Mouse (Mus musculus) liver, embryonic 12.5 days (tissue): ENCODE data around the gene Hikeshi. TPM values are rescaled to one million over a fixed set of nuclear protein-coding genes. Genes with fewer than 3 reads are reported as not detected.

ENCODE experiments used
- ATAC-seq: fragments of 200-750 bp; cut with Nextera tagmentation; 2 replicates; pipeline ENCODE4 v1.8.0; 2017; ENCODE audit warnings: moderate number of reproducible peaks, mild to moderate bottlenecking, moderate library complexity
- H3K27ac ChIP-seq: fragments of 300-500 bp; sonication (generic); 2 replicates; pipeline ENCODE4 v1.5.1; 2016; ENCODE audit warnings: mild to moderate bottlenecking
- H3K27me3 ChIP-seq: fragments of 300-500 bp; sonication (generic); replicated peaks from 2 replicates; pipeline ENCODE4 v1.6.1; 2016; ENCODE audit warnings: mild to moderate bottlenecking, moderate library complexity
- H3K36me3 ChIP-seq: fragments of 300-500 bp; sonication (generic); 2 replicates; pipeline ENCODE4 v1.6.1; 2016; ENCODE audit warnings: mild to moderate bottlenecking, moderate library complexity
- H3K4me1 ChIP-seq: fragments of 300-500 bp; sonication (generic); 2 replicates; pipeline ENCODE4 v1.6.1; 2016
- H3K4me2 ChIP-seq: fragments of 300-500 bp; sonication (generic); 2 replicates; pipeline ENCODE4 v1.6.1; 2016; ENCODE audit warnings: mild to moderate bottlenecking, moderate library complexity
- H3K4me3 ChIP-seq: fragments of 300-500 bp; sonication (generic); 2 replicates; pipeline ENCODE4 v1.5.1; 2016; ENCODE audit warnings: mild to moderate bottlenecking, moderate library complexity
- H3K9ac ChIP-seq: fragments of 300-500 bp; sonication (generic); 2 replicates; pipeline ENCODE4 v1.6.1; 2016; ENCODE audit warnings: mild to moderate bottlenecking, moderate library complexity
- H3K9me3 ChIP-seq: fragments of 300-500 bp; sonication (generic); replicated peaks from 2 replicates; pipeline ENCODE4 v1.6.1; 2016; ENCODE audit warnings: mild to moderate bottlenecking, moderate library complexity
- WGBS: fragments of 180-500 bp; shearing (Covaris S2); methylation state at CpG from one replicate; pipeline ENCODE4 v1.1.7; 2016; ENCODE audit not compliant: insufficient replicate concordance; 5-methylcytosine and 5-hydroxymethylcytosine counted together
- polyA plus RNA-seq: library from polyadenylated mRNA; unstranded; fragments of >200 nt; fragmentation: Nextera tagmentation; extraction: Ambion mirVana; gene quantifications from 2 replicates; pipeline ENCODE4 v1.2.1, GENCODE M21; 2016

Hikeshi gene
- polyA plus RNA-seq = 92.6 and 94.9 TPM in 2 replicates

DNA sequence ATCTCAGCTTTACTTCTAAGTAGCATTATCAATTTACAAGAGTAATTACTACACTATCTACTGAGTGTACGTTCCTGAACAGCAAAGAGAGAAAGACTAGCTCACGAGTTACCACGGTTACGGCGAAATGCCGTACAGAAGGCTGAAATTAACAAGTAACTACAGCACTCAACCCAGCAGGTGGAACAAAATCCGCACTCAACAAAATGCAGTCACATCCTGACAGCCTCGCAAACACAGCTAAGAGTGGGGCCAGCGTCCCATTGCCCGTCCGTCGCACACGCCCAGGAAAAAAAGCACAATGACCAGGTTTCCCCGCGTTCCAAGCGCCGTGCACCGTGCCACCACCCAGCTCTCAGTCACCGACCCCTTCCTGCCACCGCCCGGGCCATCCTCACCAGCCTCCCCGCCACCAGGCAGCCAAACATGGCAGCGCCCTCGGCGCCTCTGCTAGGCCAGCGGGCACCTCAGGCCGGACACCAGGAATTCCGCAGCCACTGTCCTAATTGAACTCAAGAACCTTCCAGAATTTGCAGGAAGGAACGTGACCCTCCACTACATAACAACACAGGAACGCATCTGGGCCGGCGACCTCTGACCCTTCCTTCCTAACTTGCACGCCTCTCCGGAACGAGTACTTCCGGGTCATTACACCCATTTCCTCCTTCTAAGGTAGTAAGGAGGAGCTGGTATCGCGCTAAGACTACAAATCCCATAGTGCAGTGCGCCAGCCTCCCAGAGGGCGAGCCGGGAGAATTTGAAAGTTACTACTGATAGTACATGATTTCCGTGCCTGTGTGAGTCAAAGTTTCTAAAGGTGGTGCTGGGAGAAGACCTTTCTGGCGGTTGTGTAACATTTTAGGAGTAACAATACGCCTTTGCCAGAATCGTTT lies at the start of gene Hikeshi:
Hikeshi (minus strand) TSS at position 634 of the 893 bp plus-strand sequence.
- Histone ChIP-seq H3K27ac (peak within 1 kb of the TSS; percentile 78), H3K36me3 (no peaks in the 10 kb centered on the region), H3K9me3 (no peaks in the 10 kb centered on the region), H3K4me2 (peak within 1 kb of the TSS; percentile 72), H3K4me1 (peaks cover 19% of the 10 kb centered on the region), H3K4me3 (peak within 1 kb of the TSS; percentile 86), H3K27me3 (no peaks in the 10 kb centered on the region), H3K9ac (peak within 1 kb of the TSS; percentile 79)
- peak; percentile 99 for ATAC-seq
- WGBS = under 1% methylated on average over 45 of the region's 45 CpGs

DNA sequence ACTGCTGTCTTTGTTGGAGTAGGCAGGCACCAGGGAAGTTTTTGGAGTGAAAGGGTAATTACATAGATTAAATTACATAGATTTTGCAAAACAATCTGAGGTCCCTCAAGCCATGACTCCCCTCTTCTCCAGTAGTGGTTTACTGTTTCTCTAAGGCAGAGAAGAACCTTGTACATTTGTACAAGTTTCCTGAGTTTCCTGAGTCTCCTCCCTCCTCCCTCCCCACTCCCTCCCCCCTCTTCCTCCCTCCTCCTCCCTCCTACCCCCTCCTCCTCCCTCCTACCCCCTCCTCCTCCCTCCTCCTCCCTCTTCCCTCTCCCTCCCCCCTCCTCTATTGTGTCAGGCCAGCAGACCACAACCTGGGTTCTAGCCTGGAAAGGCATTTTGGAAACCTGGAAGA lies 43.4 kb upstream of the Hikeshi start:
- no peaks in the 10 kb centered on the region for H3K9me3 ChIP-seq
- H3K27ac ChIP-seq = no peak overlapping the region
- H3K4me3 ChIP-seq = no peak overlapping the region
- ATAC-seq = no peak
- H3K4me2 ChIP-seq = no peak overlapping the region
- H3K27me3 ChIP-seq = no peaks in the 10 kb centered on the region
- H3K4me1 ChIP-seq = peaks cover 20% of the 10 kb centered on the region
- H3K36me3 ChIP-seq = no peaks in the 10 kb centered on the region
- no peak overlapping the region for H3K9ac ChIP-seq

DNA sequence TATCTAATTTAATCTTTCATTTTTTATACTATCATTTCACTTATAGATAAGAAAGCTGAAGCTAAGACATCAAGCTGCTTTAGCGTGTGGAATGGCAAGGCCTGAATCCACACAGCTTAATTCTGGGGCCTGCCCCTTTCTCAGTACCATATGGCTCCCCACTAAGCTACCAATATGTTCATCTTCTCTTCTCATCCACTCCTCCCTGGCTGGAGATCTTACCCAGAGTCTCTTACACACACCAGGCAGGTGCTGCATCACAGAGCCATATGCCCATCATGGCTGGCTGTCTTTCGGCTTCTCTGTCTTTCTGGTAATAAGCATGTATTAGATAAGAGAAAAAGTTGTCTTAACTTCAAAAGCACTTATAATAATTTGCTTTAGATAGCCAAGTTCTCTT lies 42.4 kb upstream of the Hikeshi start:
- WGBS = 78% methylated on average over 2 of the region's 2 CpGs
- Histone ChIP-seq H3K4me3 (no peak overlapping the region), H3K4me2 (no peak overlapping the region), H3K27me3 (no peaks in the 10 kb centered on the region), H3K4me1 (peaks cover 28% of the 10 kb centered on the region), H3K9me3 (no peaks in the 10 kb centered on the region), H3K27ac (no peak overlapping the region), H3K9ac (no peak overlapping the region), H3K36me3 (no peaks in the 10 kb centered on the region)
- no peak for ATAC-seq

DNA sequence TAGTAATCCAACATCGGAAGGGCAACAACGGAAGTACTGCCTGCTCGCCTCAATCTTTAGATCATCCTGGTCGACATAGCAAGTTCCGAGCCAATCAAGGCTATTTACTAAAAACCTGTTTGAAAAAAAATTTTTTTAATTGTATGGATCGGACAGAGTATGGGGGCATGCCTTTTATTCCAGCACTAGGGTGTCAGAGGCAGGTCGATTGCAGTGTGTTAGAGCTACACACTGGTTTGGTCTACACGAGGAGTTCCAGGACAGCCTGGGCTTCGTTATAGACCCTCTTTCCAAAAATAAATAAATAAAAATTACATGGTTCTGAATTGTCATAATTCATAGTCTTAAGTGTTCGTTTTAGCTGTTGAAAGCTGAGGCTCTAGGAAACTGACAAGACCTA lies 40.6 kb upstream of the Hikeshi start:
- H3K9me3 ChIP-seq = no peaks in the 10 kb centered on the region
- peak overlapping the region; percentile 97 for H3K9ac ChIP-seq
- H3K4me2 ChIP-seq = peak overlapping the region; percentile 76
- H3K36me3 ChIP-seq = peaks cover 10% of the 10 kb centered on the region
- ATAC-seq = 0 out of 2 replicates have a peak, but pooled peaks have one; percentile 2
- H3K4me3 ChIP-seq = peak overlapping the region; percentile 96
- 10% methylated on average over 10 of the region's 10 CpGs for WGBS
- no peaks in the 10 kb centered on the region for H3K27me3 ChIP-seq
- peak overlapping the region; percentile 99 for H3K27ac ChIP-seq
- peaks cover 37% of the 10 kb centered on the region for H3K4me1 ChIP-seq

DNA sequence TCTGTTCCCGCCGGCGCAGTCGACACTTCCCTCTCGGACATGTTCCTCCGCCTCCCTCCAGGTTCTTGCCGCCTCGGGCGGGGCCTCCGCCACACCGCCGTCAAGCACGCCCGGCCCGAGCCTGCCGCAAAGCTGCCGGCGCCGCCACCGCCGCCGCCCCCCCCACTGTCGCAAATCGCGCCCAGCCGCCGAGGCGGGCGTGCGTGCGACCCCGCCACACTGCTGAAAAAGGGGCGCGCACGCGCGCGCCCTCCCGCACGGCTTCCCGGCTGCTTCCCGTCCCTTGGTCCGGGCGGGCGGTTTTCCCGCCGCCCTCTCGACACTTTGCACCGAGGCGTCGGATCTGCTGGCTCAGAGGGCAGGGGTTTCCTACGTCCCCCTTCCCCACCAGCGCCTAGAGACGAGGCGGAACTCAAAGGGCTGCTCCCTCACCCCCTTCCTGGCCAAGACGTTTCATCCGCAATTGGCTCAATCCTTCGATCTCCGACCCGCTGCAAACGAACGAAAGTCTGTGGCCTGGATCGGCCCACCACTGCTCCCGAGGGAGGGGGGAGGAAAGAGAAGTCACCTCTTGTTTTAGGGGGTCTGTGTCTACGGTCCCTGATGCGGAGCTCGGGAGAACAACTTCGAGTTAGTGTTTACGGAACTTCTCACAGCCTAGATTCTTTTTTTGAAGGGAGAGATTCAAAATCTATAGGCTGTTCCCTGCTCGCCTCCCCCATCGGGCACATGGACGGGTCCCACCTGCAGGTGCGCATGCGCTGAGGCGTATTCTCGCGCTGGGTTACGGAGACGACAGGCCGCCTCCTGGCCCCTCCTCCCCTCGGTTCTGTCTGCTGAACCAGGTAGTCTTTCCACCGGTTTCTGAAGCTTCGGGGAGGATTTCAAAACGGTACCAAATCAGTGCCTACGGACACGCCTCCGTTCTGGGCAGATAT lies 39.8 kb upstream of the Hikeshi start, which contains the start of gene Eed:
Eed (minus strand) TSS at position 499 of the 938 bp plus-strand sequence.
- no peaks in the 10 kb centered on the region for H3K9me3 ChIP-seq
- peaks cover 17% of the 10 kb centered on the region for H3K36me3 ChIP-seq
- H3K9ac ChIP-seq = peak within 1 kb of the TSS; percentile 97
- peak; percentile 85 for ATAC-seq
- peak within 1 kb of the TSS; percentile 76 for H3K4me2 ChIP-seq
- under 1% methylated on average over 87 of the region's 87 CpGs for WGBS
- H3K27ac ChIP-seq = peak within 1 kb of the TSS; percentile 99
- H3K4me1 ChIP-seq = peaks cover 32% of the 10 kb centered on the region
- peak within 1 kb of the TSS; percentile 96 for H3K4me3 ChIP-seq
- no peaks in the 10 kb centered on the region for H3K27me3 ChIP-seq

DNA sequence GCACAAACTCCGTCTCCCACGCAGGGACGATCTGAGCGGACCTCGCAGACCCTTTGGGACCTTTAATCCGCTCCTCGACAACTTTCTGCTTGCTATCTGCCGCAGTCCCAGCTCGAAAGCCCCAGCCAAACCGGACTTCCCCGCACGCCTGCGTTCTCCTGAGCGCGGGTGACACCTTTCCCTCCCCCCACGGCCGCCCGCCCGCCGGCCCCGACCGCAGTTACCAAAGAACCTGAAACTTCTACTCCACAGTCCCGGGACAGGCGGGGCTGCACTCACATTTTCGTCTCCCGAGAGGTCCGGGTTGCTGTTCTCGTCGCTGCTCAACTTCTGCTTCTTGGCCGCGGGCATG lies 39.1 kb upstream of the Hikeshi start:
- H3K36me3 ChIP-seq = peaks cover 23% of the 10 kb centered on the region
- H3K9me3 ChIP-seq = no peaks in the 10 kb centered on the region
- H3K9ac ChIP-seq = peak overlapping the region; percentile 97
- peak overlapping the region; percentile 96 for H3K4me3 ChIP-seq
- 0% methylated on average over 31 of the region's 31 CpGs for WGBS
- no peaks in the 10 kb centered on the region for H3K27me3 ChIP-seq
- peak; percentile 53 for ATAC-seq
- H3K4me1 ChIP-seq = peaks cover 32% of the 10 kb centered on the region
- H3K27ac ChIP-seq = peak overlapping the region; percentile 99
- H3K4me2 ChIP-seq = peak overlapping the region; percentile 76

DNA sequence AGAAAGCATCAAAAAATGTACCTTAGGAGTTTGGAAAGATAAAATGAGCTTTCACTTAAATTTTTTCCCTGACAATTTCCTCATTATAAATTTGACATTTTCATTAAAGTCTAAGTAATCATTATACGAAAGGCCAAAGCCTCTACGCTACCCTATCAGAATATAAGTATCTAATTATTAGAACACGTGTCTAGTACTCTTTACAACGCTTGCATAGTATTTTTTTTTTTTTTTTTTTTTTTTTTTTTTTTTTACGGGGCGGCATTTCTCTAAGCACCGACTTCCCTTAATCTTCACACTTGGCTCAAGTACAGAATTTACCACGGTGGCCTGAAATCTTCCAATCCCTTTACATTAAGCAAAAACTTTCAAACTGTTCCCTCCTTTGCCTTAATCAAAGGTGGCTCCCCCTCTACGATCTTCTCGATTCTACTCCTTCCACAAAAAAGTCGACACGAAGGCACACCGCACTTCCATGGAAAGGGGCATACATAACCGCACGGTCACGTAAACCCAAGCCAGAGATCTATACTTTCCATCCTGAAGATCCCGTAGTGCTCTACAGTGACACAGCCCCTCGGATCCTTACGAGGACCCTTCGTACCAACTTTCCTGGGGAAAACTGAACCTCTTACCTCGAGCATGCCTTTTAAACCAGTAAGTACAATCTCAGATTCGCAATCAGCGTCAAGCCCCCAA lies 38.6 kb upstream of the Hikeshi start:
- Histone ChIP-seq H3K36me3 (peaks cover 27% of the 10 kb centered on the region), H3K27ac (peak overlapping the region; percentile 99), H3K27me3 (no peaks in the 10 kb centered on the region), H3K9me3 (no peaks in the 10 kb centered on the region), H3K4me2 (peak overlapping the region; percentile 76), H3K4me1 (peaks cover 32% of the 10 kb centered on the region), H3K9ac (peak overlapping the region; percentile 97), H3K4me3 (peak overlapping the region; percentile 96)
- WGBS = 4% methylated on average over 23 of the region's 23 CpGs
- ATAC-seq = peak; percentile 11

DNA sequence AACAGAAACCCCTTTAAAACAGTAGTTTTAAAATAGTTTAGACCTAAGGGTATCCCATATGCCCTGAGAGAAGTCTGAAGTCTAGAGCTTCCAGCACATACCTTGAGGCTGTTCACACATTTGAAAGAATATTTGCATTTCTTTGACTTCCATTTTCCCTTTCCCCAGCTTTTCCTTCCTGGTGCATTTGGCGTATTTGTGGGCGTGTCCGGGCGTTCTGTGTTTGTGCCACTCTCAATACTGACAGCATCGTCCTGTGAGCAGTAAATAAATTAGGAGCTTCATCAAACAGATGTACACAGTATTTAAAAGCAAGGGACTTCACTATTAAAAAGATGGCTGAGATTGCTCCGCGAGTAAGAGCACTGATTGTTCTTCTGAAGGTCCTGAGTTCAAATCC lies 35.8 kb upstream of the Hikeshi start:
- Histone ChIP-seq H3K4me2 (no peak overlapping the region), H3K9me3 (no peaks in the 10 kb centered on the region), H3K27ac (no peak overlapping the region), H3K4me1 (peaks cover 22% of the 10 kb centered on the region), H3K36me3 (peaks cover 53% of the 10 kb centered on the region), H3K27me3 (no peaks in the 10 kb centered on the region), H3K9ac (no peak overlapping the region), H3K4me3 (no peak overlapping the region)
- WGBS = 92% methylated on average over 7 of the region's 7 CpGs
- no peak for ATAC-seq

DNA sequence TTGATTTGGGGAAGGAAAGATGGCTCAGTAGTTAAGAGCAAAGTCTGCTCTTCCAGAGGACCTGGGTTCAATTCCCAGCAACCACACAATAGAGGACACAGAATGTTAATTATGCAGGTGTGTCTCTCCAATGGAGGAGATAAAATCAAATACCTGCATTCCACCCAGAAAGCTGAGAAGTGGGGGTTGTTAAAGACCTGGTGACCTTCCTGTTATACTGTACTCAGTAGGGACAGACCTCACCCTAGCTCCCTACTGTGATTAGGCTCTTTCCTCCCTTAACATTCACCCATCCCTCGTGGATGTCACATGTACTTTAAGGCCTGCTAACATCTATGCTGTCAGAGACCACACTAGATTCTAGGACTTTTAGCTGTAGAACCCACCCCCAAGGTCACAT lies 34.6 kb upstream of the Hikeshi start:
- 75% methylated on average over 1 of the region's 1 CpGs for WGBS
- H3K36me3 ChIP-seq = peaks cover 63% of the 10 kb centered on the region

DNA sequence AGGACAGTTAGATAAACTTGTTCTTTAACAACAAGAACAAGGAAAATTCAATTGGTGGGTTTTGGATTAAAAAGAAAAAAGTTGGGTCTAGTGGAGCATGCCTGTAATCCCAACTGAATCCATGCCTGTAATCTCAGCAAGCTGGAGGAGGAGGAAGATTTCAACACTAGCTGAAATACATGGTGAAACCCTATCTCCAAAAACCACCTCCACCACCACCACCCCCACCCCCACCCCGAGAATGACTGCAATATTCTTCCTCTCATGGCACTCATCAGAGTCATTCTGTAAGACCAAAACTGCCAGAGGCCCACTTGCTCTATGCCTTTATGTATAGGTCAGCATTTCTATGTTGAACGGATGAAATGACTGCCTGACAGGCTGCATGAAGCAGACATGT lies 26.2 kb upstream of the Hikeshi start:
- 70% methylated on average over 2 of the region's 2 CpGs for WGBS
- peaks cover 90% of the 10 kb centered on the region for H3K36me3 ChIP-seq

More for the DNA sequence above, 34.6 kb upstream of the Hikeshi start:
- H3K4me1 ChIP-seq = peaks cover 17% of the 10 kb centered on the region
- H3K4me2 ChIP-seq = no peak overlapping the region
- H3K9me3 ChIP-seq = no peaks in the 10 kb centered on the region
- H3K4me3 ChIP-seq = no peak overlapping the region
- ATAC-seq = no peak
- no peak overlapping the region for H3K27ac ChIP-seq
- H3K27me3 ChIP-seq = no peaks in the 10 kb centered on the region
- no peak overlapping the region for H3K9ac ChIP-seq

DNA sequence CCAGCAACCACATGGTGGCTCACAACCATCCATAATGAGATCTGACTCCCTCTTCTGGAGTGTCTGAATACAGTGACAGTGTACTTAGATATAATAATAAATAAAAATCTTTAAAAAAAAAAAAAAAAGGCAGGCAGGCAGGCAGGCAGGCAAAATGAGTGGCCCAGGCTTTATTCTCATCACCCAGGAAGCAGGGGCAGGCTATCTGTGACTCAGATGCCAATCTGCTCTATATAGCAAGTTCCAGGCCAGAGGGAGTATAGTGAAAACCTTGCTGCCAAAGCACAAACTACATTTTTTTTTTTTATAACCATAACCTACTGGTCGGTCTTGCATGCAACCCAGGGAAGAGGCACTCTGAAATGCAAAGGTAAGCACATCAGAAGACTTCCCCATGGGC lies 25.8 kb upstream of the Hikeshi start:
- Histone ChIP-seq H3K9ac (no peak overlapping the region), H3K9me3 (no peaks in the 10 kb centered on the region), H3K36me3 (peaks cover 92% of the 10 kb centered on the region), H3K4me2 (no peak overlapping the region), H3K27me3 (no peaks in the 10 kb centered on the region), H3K27ac (no peak overlapping the region), H3K4me1 (peaks cover 26% of the 10 kb centered on the region), H3K4me3 (no peak overlapping the region)
- ATAC-seq = no peak
- 66% methylated on average over 1 of the region's 1 CpGs for WGBS

More for the DNA sequence above, 26.2 kb upstream of the Hikeshi start:
- no peak overlapping the region for H3K4me2 ChIP-seq
- H3K9ac ChIP-seq = no peak overlapping the region
- no peaks in the 10 kb centered on the region for H3K9me3 ChIP-seq
- no peak overlapping the region for H3K4me3 ChIP-seq
- ATAC-seq = no peak
- no peaks in the 10 kb centered on the region for H3K27me3 ChIP-seq
- H3K27ac ChIP-seq = no peak overlapping the region
- H3K4me1 ChIP-seq = peaks cover 26% of the 10 kb centered on the region
